Mouse (Mus musculus) right cerebral cortex, adult 18-20 months (tissue): ENCODE measurements around the gene Stard10.

Source experiments
- DNase-seq: peaks from one replicate; pipeline ENCODE4 v3.0.0; 2022; ENCODE audit warnings: mixed read lengths

Gene Stard10

DNA sequence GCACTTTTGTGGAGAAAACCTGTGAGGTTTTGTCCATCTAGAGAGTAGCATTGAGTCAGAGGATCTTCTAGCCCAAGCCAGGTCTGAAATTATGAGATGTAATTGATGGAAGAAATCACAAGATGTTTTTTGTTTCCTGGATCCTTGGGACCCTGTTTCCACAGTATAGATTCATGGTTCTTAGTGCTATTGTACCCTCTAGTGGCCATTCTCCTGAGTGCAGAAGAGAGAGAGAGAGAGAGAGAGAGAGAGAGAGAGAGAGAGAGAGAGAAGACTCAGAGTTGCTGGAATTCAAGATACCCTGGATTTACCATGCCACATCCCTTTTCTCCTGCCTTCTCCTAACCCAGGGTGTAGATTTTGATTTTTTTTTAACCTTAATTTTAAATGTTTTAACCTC, 57.3 kb downstream of the Stard10 start:
- peak; percentile 62 for DNase-seq

DNA sequence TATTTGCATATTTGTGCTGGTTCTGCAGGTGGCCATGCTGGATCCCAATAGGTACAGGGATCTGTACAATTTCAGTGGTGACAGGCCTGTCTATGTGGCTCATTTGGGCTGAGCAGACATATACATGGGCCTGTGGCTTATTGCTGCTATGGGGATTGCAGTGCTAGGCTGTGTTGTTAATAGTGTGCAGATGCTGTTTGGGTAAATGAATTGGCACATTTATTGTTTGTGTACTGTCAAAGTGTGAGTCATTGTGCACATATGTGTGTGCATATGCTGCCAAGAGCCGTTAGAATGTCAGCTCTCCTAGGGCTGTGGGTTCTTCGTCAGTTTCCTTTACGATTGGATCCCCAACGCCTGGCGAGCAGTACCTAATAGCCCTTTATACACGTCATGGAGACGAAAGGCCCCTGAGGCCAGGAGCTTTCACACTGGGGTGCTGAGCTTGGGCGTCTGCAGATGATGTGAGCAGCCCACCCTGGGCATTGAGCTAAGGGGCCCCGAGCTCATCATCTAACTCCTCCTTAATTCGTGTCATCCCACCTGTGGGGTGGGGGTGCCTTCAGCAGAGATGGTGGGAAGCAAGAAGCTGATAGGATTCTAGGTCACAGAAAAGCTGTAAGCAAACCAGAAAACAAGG, 59.9 kb downstream of the Stard10 start:
- no peak for DNase-seq

DNA sequence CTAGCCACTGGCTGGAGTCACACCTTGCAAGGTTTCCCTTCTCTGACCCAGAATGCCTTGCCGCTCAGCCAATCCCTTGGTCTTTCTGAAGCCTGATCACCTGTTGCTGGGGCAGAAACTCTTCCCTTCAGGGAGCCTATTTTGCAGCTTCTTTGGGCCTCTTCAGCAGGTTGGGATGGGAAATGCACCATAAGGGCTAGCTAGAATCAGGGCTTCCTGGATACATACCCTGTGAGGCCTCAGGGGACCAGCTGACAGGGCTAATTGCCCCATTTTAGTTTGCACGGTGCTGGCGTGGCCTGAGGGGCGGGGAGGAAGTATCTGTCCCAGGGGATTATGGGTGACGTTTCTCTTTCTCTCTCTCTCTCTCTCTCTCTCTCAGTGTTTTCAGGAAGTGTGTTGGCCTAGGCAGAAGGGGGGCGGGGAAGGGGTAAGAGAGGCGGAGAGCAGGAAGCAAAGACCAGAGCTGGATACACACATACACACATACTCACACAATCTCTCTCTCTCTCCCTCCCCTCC, 60.9 kb downstream of the Stard10 start:
- DNase-seq = no peak

DNA sequence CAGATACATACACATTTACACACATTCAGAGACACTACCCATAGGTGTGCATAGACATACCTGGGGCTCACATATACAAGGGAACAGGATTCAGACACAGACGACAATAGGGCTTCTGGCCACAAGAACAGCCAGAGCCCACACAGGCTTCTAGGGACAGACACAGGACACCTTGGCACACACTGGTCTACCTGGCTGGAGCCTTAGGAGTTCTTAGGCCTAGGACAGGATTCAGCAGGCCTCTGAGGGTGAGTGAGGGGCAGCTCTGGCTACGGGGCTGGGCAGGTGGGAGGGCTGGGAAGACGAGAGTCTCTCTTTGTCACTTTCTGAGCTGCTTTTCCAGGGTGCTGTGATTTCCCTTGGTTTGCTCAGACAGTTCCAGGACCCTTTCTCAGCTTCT, 61.4 kb downstream of the Stard10 start:
- DNase-seq = no peak

DNA sequence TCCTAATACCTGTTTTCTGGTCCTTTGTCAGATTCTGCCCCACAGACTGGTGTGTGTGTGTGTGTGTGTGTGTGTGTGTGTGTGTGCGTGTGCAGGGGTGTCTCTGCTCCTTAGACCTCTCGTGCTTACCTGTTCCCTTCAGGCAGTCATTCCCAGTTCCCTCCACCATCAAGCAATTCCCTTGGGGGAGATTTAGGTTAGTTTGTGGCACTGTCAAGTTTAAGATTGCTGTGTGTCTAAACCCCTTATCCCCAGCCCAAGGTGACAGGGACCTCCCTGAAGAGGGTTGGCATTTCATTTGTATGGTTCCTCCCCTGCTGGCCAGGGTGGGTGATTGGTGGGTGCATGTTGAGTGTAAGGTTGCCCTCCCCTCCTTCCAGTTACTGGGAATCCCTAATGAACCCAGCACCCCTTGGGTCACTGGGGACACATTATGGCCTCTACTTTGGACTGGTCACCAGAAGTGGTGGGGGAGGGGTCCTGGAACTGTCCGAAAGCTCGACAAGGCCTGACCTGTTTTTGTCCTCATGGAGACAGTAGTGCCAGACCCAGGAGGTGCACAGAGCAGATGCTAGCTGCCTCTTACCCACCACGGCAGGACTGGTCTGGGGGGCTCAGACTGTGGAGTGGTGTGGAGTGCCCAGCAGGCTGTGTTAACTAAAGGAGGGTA, 62.0 kb downstream of the Stard10 start:
- DNase-seq = no peak

DNA sequence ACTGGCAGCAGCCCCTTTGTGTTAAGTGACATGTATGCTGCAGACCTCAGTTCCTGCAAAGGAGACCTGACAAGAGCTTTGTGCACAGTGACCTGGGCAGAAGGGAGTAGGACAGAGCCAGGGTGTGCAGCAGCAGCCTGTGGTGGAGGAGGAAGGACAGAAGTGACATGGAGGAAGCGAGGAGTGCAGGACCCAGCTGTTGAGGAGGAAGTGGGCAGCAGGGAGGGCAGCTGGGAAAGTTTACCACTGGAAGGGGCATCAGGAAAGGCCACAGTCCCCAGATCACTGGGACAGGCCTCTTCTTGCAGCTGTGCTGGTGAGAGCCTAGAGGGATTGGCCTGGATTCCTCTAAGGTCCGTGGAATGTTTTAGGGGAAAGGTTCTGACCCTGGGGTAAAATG, 62.8 kb downstream of the Stard10 start:
- DNase-seq = no peak

DNA sequence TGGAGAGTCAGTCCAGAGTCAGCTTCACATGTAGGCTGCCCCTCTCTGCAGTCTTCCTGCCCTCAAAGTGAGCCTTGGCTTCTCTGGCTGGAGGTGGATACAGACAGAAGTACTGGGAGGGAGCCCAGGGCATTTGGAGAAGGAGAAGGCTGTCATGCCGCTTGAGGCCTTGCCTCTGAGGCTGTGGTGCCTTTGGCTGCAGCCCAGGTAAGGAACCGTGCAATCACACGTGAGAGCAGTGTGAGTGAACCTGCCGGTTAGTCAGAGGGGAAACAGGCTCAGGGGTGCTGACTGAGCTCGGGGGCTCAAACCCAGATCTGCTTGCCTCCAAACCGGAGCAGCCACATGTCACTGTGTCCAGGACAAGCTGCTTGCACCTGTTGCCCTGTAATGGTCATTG, 64.6 kb downstream of the Stard10 start:
- no peak for DNase-seq

DNA sequence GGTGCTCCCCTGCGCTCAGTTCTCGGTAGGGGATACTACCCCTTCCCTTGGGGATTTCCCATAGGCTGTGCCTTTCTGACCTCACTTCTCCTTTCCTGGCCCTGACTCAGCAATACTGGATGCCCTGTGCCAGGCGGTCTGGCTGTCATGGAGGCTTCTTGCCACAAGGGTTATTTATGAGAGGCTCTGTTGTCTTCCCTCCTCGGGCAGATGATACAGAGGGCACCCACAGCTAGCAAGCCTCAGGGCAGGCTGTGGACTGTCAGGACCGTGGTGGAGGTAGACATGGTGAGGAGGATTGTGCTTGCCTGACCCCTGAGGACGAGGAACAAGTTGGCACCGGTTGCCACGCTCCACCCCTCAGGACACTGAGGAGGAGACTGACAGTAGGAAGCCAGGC, 65.5 kb downstream of the Stard10 start:
- DNase-seq = no peak

DNA sequence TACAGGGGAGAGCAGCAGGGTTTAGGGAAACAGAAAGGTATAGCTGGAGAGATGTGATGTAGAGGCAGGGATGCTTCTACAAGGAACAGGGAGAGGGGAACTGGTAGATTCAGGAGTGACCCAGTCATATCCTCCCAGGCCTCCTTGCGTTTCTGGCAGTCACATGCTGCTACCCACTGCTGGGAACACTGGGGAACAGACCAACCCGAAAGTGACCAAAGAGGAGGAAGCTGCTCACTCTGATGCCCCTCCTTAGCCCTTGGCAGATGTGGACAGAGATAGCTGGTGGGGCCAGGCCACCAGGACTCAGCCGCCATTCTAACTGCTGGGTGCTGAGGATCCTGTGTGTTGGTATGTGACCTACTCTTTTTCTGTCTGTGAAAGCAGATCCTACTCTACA, 66.9 kb downstream of the Stard10 start:
- DNase-seq = no peak

DNA sequence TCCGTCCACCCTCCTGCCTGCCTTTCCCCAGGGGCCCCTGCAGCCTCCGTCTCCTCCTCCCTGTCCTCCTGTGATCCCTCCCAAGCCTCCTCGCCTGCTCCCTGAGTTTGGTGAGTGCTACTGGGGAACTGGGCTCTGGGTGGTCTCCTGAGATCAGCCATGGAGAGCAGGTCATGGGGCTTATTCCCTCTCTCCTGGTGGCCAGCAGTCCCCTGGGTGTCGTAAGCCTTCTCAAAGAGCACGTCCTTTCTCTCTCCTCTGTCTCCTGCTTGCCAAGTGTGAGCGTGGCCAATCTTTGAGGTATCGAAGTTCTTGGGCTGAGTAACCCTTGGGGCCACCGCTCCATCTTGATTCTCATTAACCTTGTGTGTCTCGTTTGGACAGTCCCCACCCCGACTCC, 68.0 kb downstream of the Stard10 start:
- no peak for DNase-seq

DNA sequence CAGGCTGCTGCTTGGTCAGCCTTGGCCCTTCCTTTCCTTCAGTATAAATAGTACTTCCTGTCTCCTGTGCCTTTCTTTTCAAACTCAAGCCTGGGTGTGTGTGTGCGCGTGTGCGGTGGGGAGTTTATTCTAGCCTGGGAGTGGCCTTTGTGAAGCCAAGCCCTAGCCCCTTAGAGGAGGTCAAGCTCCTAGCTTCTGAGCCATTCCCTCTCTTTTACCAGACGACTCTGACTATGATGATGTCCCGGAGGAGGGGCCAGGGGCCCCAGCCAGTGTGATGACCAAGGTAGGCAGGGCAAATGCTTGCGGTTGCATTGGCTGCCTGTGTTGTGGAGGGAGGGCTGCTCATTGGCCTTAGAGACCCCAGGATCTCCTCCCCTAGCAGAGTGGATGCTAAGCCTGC, 68.4 kb downstream of the Stard10 start:
- DNase-seq = no peak

DNA sequence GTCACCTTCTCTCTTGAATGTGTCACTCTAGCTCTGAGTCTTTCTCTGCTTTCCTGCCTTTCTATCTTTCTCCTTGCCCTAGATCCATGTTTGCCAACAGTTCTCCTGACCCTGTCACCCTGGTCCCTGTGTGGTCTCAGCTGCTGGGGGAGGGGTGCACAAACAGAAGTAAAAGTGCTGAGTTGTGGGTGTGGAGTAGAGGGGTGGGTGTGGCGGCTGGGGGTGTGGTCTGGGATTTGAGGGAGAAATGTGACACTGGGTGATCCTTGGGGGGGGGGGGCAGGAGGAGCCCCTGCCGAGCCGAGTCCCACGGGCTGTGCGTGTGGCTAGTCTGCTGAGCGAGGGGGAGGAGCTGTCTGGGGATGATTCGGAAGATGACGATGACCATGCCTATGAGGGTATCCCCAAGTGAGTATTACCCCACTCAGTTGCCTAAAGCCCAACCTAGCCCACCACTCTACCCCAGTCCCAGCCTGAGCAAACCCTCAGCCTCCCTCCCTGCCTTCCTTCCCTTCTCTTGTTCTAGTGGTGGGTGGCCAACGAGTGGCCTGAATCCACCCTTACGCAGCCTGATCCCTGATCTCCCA, 69.1 kb downstream of the Stard10 start:
- DNase-seq = no peak

DNA sequence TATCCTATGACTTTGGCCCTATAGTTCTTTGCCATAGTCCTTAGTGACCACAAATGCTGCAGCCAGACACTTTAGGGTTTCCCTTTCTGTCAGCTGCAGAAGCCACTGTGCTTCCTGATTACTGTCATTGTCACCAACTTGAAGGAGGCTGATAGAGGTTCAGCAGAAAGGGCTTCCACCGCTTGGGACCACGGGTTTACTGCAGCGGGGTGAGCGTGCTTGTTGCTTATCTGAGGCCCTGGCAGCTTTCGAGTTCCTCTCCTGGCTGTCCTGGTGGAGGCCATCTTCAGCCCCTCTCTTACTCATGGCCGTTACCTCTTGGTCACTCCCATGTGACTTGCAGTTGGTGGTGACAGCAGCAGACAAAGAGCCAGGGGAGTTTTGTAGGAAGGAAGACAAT, 72.4 kb downstream of the Stard10 start:
- no peak for DNase-seq

DNA sequence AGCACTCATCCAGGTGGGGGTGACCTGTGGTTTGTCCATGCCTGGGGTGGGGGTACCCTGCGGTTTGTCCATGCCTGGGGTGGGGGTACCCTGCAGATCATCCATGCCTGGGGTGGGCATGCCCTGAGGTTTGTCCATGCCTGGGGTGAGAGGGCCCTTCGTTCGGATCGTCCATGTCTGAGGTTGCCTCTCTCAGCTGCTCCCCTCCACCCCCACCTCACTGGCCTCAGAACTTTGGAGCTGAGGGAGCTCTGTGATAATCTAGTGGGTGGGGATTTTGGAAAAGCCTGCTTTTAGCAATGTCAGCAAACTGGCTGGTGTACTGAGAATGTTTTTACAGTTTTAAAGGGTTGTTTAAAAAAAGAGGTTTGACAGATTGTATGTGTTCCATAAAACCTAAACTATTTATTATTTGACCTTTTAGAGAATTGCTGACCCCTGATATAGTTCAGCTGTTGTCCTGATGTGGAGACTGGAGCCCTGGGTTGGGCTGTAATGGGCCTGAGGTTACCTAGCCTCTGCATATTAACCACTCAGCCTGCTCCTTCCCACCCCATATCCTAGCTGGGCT, 75.1 kb downstream of the Stard10 start:
- no peak for DNase-seq

DNA sequence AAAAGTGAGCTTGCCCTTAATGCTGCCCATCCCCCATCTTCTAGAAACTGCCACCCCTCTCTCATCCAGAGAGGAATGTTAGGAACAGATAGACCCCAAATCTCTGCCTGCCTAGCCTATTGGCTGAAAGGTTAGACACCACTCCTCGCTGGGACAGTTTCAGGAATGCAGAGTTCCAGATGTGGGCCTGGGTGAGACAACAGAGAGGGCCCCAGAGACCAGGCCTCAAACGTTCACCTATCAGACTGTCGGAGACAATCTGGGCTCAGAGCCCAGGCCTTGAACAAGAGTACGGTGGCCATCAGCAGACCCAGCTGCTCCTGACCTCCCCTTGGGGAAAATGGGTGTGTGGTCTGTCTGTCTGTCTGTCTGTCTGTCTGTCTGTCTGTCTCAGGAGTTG, 76.1 kb downstream of the Stard10 start:
- DNase-seq = no peak

DNA sequence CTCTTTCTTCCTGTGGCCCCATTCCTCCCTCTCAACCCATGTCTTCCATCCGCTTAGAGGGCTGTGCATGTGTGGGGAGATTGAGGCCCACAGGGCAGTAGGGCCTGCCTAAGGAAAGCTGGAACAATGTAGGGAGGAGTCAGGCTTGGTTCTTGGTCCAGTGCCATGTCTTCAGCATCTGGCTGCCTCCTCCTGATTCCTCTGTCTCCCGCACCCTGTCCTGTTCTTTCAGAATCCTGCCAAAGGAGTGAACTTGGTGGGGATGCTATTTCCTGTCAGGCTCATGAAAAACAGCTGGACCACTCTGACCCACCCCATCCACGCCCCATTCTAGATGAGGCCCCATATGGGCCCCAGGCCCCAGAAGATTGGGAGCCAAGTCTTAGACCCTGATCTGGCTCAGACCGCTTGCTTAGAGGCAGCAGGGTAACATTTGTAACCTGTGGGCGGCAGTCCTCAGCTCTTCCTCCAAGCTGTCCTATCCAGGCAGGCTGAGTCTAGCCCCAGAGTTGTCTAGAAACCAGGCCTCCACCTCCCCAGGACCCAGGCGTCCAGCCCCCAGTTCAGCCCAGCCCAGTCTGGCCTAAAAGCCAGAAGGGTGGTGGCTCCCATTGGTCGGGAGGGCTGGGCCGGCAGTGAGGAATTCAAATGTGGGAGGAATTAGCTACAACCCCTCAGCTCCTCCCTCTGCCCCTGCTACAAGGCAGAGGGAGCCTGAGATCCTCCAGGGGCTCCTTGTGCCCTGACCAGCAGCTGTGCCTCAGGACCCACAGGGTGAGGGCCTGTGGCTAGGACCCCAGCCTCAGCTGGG, 77.0 kb downstream of the Stard10 start:
- DNase-seq = no peak

DNA sequence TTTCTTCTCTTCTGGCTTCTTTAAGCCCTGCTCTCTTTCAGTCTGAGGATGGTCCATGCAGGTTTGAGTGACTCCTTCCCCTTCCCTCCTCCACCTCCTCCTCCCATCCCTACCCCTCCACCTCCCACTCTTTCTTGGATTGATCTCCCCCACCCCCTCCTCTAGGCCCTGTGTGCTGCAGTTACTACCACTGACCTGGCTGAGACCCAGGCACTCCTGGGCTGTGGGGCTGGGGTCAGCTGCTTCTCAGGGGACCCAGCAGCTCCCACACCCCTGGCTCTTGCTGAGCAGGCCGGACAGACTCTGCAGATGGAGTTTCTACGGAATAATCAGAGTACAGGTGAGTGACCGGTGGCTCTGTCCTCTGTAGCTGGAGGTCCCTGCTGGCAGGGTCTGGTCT, 77.7 kb downstream of the Stard10 start:
- DNase-seq = no peak

DNA sequence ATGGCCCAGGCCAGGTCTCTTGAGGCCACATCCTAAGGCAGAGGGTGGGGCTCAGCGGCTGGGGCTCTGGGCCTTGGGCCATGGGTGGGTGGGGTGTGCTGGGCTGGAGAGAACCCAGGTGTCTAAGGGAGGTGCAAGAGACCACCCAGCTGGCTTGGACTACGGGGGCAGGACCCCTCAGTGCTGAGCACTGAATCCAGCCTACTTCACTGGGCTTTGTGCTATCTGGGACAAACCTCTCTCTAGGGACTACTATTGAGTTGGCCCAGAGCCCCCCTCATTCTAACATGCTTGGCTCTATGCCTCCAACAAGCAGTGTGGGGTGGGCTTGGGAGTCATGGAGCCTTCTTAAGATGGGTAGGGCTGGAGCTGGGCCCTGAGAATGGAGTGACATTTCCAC, 78.6 kb downstream of the Stard10 start:
- no peak for DNase-seq
